Mouse (Mus musculus) G1E (cell line): Measurements from ENCODE around the gene Rgs3. TPM values are rescaled to one million over a fixed set of nuclear protein-coding genes. Genes with fewer than 3 reads are reported as not detected.

ENCODE experiments used
- ATAC-seq: 2 replicates; pipeline ENCODE4 v1.8.0; 2016; ENCODE audit warnings: mild to moderate bottlenecking; ENCODE audit not compliant: insufficient number of reproducible peaks, poor library complexity, low FRiP score, severe bottlenecking; ENCODE audit errors: extremely low read depth
- DNase-seq: peaks from one replicate; pipeline ENCODE4 v3.0.0; 2012; ENCODE audit warnings: low spot score
- H3K27me3 ChIP-seq: 2 replicates; pipeline ENCODE4 v1.6.1; 2012; ENCODE audit warnings: mild to moderate bottlenecking, low read length, inconsistent platforms; ENCODE audit not compliant: insufficient read depth
- H3K36me3 ChIP-seq: replicated peaks from 2 replicates; pipeline ENCODE3; 2012; ENCODE audit warnings: mild to moderate bottlenecking, inconsistent platforms
- H3K4me1 ChIP-seq: 2 replicates; pipeline ENCODE4 v1.6.1; 2012; ENCODE audit warnings: low read depth, low read length, inconsistent platforms, mixed read lengths; ENCODE audit not compliant: insufficient read depth
- H3K4me3 ChIP-seq: 2 replicates; pipeline ENCODE4 v1.5.1; 2012; ENCODE audit warnings: low read depth, mild to moderate bottlenecking, inconsistent platforms, low read length, moderate library complexity, mixed read lengths
- H3K9me3 ChIP-seq: replicated peaks from 2 replicates; pipeline ENCODE4 v1.6.1; 2012; ENCODE audit warnings: inconsistent platforms
- CTCF ChIP-seq: IDR thresholded peaks from 2 replicates; pipeline ENCODE4 v1.5.1; 2012; ENCODE audit warnings: low read depth, low read length, inconsistent platforms, mixed read lengths
- GATA1 ChIP-seq: IDR thresholded peaks from 2 replicates; pipeline ENCODE4 v1.6.1; 2012; ENCODE audit warnings: borderline replicate concordance, low read length, inconsistent platforms, mixed read lengths
- GATA2 ChIP-seq: IDR thresholded peaks from 2 replicates; pipeline ENCODE4 v1.6.1; 2012; ENCODE audit warnings: low read depth, low read length, inconsistent platforms, borderline replicate concordance
- POLR2AphosphoS5 ChIP-seq: IDR thresholded peaks from 2 replicates; pipeline ENCODE4 v1.6.1; 2012; ENCODE audit warnings: low read depth, low read length, inconsistent platforms; ENCODE audit not compliant: insufficient replicate concordance
- TAL1 ChIP-seq: conservative IDR thresholded peaks from 2 replicates; pipeline ENCODE4 v1.6.1; 2012; ENCODE audit warnings: low read depth, low read length, inconsistent platforms, mixed read lengths
- polyA plus RNA-seq: library from polyadenylated mRNA; stranded (reverse); fragments of >175 nt; gene quantifications from 2 replicates; pipeline ENCODE4 v1.2.3, GENCODE M21; 2012
- total RNA-seq, 2 experiments: library from RNA; stranded (forward) in 1 of 2; stranded (reverse) in 1 of 2; fragments of 200-1000 nt in 1 of 2; fragments of >200 nt in 1 of 2; fragmentation: Nextera tagmentation in 1 of 2; gene quantifications; 2 replicates each; pipeline ENCODE4 v1.2.3; 2014 to 2017

The Rgs3 gene
- total and polyA plus RNA-seq, 3 experiments = 0.16 TPM; not detected in 2

DNA sequence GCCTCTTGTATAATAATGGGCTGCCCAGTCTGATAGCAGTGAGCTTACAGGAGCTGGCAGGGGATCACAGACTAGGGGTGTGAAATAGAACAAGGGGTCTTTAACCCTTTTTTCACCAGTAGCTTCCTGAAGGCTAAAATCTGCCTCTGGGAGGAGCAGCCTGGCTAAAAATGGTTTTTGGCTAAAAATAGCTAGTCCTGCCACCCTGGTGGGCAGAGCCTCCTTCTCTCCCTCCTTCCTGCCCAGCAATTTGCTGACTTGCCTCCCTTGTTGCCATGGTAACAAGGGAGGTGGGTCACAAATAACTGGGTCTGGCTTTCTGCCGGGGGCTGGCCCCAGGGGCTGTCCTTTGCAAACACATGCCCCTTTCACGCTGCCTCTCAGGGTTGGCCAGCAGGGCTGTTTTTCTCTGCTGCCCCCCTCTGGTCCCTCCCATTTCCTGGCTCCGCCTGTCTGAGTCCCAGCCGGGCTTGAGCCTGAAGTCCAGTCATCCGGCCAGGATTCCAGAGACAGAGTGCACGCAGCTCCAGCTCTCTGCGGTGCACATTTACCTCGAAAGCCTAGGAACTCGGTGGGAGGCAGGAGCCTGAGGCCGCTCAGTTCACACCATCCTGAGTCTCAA is 139.7 kb downstream of the Rgs3 start:
- TF ChIP-seq GATA2 (no peak), POLR2AphosphoS5 (no peak), TAL1 (no peak)
- Histone ChIP-seq H3K27me3 (no peaks in the 10 kb centered on the region), H3K4me1 (no peaks in the 10 kb centered on the region), H3K4me3 (no peak overlapping the region; the same call in 1 of the 2 replicates), H3K9me3 (peaks cover 84% of the 10 kb centered on the region), H3K36me3 (no peaks in the 10 kb centered on the region)
- ATAC-seq = no peak
- no peak for DNase-seq

- H3K9me3 ChIP-seq = peaks cover 84% of the 10 kb centered on the region
- no peak overlapping the region for H3K4me3 ChIP-seq
- ATAC-seq (no peak), DNase-seq (no peak)
- H3K4me1 ChIP-seq = no peaks in the 10 kb centered on the region
- no peaks in the 10 kb centered on the region for H3K27me3 ChIP-seq
- no peak for TF ChIP-seq TAL1
- no peak for TF ChIP-seq CTCF
- no peak for TF ChIP-seq POLR2AphosphoS5
- no peak for TF ChIP-seq GATA2
- TF ChIP-seq GATA1 = no peak
- no peaks in the 10 kb centered on the region for H3K36me3 ChIP-seq
Observed at GRCm38 (mm10) chr4:62700426-62700825, 140.8 kb downstream of the Rgs3 start.

DNA sequence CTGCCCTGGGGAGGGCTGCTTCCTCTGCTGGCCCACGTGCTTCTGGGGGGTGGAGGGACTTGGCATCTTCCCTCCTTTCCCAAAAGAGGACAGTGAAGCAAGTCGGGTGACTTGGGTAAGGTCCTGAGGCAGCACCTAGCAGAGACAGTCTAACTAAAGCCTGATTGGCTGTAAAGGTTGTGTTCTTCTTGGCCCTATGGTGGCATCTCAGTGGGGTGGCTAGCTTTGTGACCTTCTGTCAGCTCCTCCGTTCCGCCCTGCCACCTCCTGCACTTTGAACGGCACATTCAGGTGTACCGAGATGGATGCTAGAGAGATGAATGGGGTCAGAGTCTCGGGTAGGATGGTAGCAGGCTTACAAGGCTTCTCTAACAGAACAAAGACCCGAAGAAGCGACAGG is 143.5 kb downstream of the Rgs3 start:
- no peak for ATAC-seq
- H3K36me3 ChIP-seq = no peaks in the 10 kb centered on the region
- TF ChIP-seq CTCF = no peak
- no peak for TF ChIP-seq GATA2
- no peak for DNase-seq
- H3K9me3 ChIP-seq = peaks cover 85% of the 10 kb centered on the region
- H3K4me1 ChIP-seq = no peaks in the 10 kb centered on the region
- no peaks in the 10 kb centered on the region for H3K27me3 ChIP-seq
- H3K4me3 ChIP-seq = no peak overlapping the region

DNA sequence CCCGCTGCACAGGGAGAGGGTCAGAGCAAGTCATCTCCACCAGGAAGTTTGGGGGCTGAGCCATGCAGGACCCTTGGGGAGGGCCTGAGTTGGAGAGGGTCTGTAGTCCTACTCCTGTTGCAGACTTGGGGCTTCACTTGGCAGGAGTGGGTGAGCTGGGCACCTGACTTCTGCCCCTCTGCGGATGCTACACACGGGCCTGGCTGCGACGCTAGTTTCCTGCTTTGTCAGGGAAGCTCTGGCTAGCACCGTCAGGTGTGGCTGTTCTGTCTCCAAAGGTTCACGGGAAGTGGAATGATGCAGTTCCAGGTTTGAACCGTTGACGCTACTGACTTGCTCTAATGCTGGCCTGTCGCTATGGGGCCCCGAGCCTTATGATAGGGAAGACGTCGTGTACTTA is 144.6 kb downstream of the Rgs3 start:
- Histone ChIP-seq H3K36me3 (no peaks in the 10 kb centered on the region), H3K4me1 (no peaks in the 10 kb centered on the region), H3K27me3 (no peaks in the 10 kb centered on the region), H3K9me3 (peaks cover 84% of the 10 kb centered on the region), H3K4me3 (no peak overlapping the region; the same call in 1 of the 2 replicates)
- ATAC-seq = no peak
- TF ChIP-seq GATA1 (no peak), POLR2AphosphoS5 (no peak), CTCF (no peak), GATA2 (no peak), TAL1 (no peak)
- no peak for DNase-seq

DNA sequence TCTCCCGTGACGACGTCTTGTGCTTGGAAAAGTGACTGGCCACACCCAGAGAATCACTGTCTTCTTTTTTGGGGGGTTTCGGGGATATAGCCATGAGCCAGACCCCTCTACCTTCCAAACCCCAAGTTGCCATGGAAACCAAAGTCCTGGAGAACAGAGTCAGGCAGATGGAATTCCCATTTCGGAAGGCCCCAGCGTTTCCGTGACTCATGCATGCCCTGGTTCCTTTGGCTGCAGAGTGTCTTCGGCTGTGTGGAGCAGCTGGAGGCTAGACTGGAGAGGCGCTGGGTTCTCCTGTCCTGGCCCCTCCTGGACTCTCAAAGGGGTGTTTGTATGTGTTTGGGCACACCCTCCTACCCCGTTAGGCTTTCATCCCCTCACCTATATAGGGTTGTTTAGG is 145.4 kb downstream of the Rgs3 start:
- no peak overlapping the region for H3K4me3 ChIP-seq
- TF ChIP-seq GATA1 = no peak
- H3K36me3 ChIP-seq = no peaks in the 10 kb centered on the region
- H3K4me1 ChIP-seq = no peaks in the 10 kb centered on the region
- H3K27me3 ChIP-seq = no peaks in the 10 kb centered on the region
- ATAC-seq = no peak
- H3K9me3 ChIP-seq = peaks cover 77% of the 10 kb centered on the region
- no peak for DNase-seq

GRCm38 (mm10) chr4:62705749-62706148 is 146.1 kb downstream of the Rgs3 start:
- Histone ChIP-seq H3K4me1 (no peaks in the 10 kb centered on the region), H3K27me3 (no peaks in the 10 kb centered on the region), H3K4me3 (no peak overlapping the region), H3K9me3 (peaks cover 72% of the 10 kb centered on the region), H3K36me3 (no peaks in the 10 kb centered on the region)
- TF ChIP-seq GATA1 = no peak
- no peak for TF ChIP-seq POLR2AphosphoS5
- no peak for TF ChIP-seq TAL1
- no peak for TF ChIP-seq CTCF
- TF ChIP-seq GATA2 = no peak
- ATAC-seq = no peak
- DNase-seq = no peak

- Histone ChIP-seq H3K9me3 (peaks cover 66% of the 10 kb centered on the region), H3K4me1 (no peaks in the 10 kb centered on the region), H3K36me3 (no peaks in the 10 kb centered on the region), H3K27me3 (no peaks in the 10 kb centered on the region), H3K4me3 (no peak overlapping the region)
- ATAC-seq (no peak), DNase-seq (no peak)
- TF ChIP-seq GATA1 (no peak), TAL1 (no peak), CTCF (no peak), POLR2AphosphoS5 (no peak), GATA2 (no peak)
Observed at GRCm38 (mm10) chr4:62708084-62708483, 148.4 kb downstream of the Rgs3 start.
